Mouse (Mus musculus): ENCODE measurements around the gene Nfil3. TPM values are rescaled to one million over a fixed set of nuclear protein-coding genes. Genes with fewer than 3 reads are reported as not detected.

Nfil3 gene
- polyA plus RNA-seq (2017; shearing (Covaris generic)), result 2.1 TPM

GRCm38 (mm10) chr13:52980951-52981421, at the start of gene Nfil3:
Gene Nfil3, minus strand, starts transcription at chr13:52981073.

GRCm38 (mm10) chr13:52929209-52930171, 51.4 kb downstream of the Nfil3 start, which contains the start of gene Auh:
Gene Auh, minus strand, starts transcription at chr13:52929681.

Other genes starting within 250 kb of the Nfil3 start
- 32.4 TPM for gene Auh, start 51.4 kb downstream of the Nfil3 start, polyA plus RNA-seq (2017; shearing (Covaris generic))

All from CD4-positive, CD25-positive, alpha-beta regulatory T cell, adult 9 weeks (primary cell).